Mouse (Mus musculus) lung, postnatal 10 days (tissue): ENCODE data around the gene Impg2.

Experiments used
- DNase-seq: peaks from one replicate; pipeline ENCODE4 v3.0.0; 2021

The Impg2 gene

DNA sequence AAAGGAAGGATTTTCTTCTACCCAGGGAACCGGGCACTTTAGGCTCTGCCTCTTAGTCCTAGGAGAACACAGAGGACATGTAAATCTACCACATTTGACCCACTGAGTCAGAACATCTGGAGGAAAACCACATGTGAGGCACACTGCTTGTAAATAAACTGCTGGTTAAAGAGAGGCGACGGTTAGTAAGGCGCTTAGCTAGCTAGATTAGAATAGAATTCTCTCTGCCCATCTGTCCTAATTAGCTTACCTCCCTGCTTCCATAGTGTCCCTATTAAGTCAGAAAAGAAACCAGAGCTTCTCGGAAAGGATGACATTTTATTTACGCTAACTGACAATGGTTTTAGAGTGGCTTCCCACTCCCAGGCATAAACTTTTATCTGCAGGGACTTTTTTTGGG lies at the start of gene Impg2:
Gene Impg2 (plus strand): TSS at position 263 of the 400 bp plus-strand sequence.
- DNase-seq: no peak

- no peak for DNase-seq
These were observed 40.6 kb upstream of the Impg2 start for GRCm38 (mm10) chr16:56163466-56163865.

- no peak for DNase-seq
These were observed 33.9 kb upstream of the Impg2 start for GRCm38 (mm10) chr16:56170247-56170646.

GRCm38 (mm10) chr16:56175867-56176581 lies 28.1 kb upstream of the Impg2 start:
- peak; percentile 43 for DNase-seq

DNA sequence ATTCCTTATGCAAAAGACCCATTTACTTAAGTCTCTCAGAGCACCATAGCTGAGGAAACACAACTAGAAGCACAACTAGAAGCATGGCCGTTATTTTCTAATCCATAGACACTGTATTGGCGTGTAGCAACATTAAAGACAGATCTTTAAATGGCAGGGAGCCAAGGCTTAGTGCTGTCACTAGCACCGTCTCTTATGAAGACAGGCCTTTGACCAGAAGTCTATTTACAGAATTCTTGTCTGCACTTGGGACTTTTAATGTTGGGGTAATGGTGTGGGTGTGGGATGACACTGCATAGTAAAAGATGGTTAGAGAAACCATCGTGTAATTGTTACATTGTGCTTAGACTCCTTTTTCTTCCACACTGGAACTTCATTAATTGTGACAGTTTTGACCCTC lies 17.2 kb upstream of the Impg2 start:
- DNase-seq: no peak

- no peak for DNase-seq
These were observed 15.9 kb upstream of the Impg2 start for GRCm38 (mm10) chr16:56188198-56188597.

GRCm38 (mm10) chr16:56212740-56213139 lies 8.6 kb downstream of the Impg2 start:
- no peak for DNase-seq

GRCm38 (mm10) chr16:56227686-56228085 lies 23.6 kb downstream of the Impg2 start:
- no peak for DNase-seq

- no peak for DNase-seq
These were observed 25.3 kb downstream of the Impg2 start for GRCm38 (mm10) chr16:56229455-56229854.

DNA sequence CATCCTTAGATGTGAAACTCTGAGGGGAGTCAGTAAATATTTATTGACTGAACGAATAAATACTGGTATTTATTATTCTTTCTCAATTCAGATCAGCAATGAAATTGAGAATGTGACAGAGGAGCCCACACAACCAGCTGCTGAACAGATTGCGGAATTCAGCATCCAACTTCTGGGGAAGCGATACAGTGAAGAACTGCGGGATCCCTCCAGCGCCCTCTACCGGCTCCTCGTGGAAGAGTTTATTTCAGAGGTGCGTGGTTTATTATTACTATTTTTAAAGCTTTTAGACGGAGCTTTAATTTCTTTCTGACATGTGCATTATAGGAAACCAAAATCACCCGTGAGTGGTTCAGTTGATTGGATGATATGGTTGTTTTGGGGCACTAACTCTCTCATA lies 27.2 kb downstream of the Impg2 start:
- peak; percentile 31 for DNase-seq

- DNase-seq: peak; percentile 32
These were observed 28.6 kb downstream of the Impg2 start for GRCm38 (mm10) chr16:56232736-56233135.

DNA sequence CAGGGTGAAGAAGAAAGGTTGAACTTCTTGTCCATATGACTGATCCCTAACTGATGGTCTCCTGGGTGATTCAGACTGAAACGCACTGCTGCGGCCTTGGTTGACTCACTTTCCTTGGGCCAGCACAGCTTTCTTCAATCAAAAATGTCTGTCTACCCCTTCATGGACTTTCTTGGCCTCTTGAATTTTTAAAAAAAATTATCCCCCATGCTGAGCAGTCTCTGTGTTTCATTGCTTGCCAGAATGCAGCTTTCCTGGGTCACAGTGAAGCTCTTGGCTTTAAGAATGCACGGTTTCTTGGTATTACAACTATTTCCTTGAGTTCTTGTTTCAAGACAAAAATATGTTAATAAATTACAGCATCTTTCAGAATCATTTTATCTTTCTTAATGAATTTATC lies 41.9 kb downstream of the Impg2 start:
- DNase-seq: no peak

DNA sequence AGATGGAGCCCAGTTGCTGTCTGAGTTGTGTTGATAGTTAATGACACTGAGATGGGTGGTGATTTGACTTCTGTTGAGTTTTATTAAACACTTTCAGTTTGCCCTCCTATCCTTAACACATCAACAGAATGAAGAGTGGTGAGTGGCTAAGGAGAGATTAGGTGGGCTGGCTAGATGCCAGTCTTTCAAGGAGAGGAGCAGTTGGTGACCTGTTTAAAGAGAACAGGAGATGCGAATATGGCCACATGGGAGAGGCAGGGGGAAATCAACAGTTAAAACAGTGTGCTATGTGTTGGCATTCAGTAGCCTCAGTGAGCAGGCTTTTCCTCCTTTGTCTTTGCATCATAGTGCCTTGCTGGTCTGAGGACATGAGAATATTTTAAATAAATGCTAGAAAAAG lies 69.8 kb downstream of the Impg2 start:
- DNase-seq: no peak

DNA sequence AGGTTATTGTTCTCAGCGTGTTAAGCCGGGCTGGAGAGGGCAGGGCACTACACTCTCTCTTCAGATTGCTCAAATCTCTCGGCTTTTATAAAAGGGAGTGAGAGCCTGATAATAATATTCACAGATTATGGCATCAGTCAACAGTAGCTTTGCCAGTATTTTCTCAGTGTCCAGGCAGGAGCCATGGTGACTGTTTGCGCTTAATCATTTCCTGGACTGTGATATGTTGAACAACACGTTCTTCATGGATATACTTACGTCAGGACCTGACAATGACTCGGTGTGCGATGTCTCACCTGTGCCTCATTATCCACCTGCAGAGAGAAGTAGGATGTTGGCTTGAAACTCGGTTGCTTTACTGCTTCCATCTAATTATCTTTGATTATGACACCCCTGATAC lies 74.9 kb downstream of the Impg2 start:
- DNase-seq: no peak

- no peak for DNase-seq
These were observed 75.6 kb downstream of the Impg2 start for GRCm38 (mm10) chr16:56279752-56280151.

DNA sequence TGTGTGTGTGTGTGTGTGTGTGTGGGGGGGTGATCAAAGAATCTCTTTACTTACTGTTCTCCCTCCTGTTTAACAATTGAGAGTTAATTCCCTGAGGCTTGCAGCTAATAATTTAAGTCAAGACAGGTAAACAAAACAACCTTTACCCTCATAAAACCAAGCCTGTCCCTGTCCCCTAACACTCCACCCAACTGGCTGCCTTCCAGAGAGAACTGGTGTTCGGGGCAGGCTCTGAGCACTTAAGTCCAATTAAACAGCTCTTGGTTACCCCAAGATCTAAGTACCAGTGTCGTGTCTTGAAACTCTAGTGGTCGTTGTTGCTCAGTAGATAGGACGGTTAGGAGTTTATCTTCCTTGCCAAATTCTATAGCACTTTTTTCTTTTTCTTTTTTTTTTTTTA lies 77.2 kb downstream of the Impg2 start:
- no peak for DNase-seq

DNA sequence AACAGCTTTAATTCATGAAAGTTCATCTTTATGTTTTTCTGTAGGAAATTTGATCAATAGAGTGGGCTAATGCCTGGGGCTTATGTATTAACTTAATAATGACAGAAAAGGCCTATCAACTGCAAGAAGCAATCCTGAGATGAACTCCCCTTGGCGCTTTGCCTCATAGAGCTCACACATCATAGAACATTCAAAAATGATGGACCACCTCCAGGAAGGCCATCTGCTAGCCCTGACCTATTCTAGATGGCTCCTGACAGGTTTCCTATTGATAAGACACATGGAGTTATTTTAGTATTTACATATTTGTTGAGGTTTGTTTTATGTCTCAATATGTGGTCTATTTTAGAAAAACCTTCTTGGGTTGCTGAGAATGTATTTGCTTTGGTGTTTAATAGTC lies 79.2 kb downstream of the Impg2 start:
- no peak for DNase-seq

- no peak for DNase-seq
These were observed 79.8 kb downstream of the Impg2 start for GRCm38 (mm10) chr16:56283873-56284272.

DNA sequence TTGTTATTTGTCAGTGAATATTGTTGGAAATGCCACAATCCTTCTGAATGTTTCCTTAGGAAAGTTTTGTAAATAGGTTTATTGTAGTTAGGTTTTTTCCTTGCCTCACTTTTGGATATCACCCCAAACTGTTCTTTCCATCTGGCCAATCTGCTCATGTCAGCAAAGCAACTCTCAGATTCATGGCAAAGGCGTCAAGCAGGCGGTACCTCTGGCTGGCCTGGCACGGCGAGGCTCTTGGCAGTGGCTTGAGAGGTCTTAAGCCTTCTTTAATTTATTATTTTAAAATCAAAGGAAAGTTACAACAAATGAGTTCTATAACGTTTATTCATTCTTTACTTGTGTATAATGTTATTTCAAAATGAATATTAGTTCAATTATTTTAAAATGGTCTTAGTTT lies 82.0 kb downstream of the Impg2 start:
- no peak for DNase-seq

DNA sequence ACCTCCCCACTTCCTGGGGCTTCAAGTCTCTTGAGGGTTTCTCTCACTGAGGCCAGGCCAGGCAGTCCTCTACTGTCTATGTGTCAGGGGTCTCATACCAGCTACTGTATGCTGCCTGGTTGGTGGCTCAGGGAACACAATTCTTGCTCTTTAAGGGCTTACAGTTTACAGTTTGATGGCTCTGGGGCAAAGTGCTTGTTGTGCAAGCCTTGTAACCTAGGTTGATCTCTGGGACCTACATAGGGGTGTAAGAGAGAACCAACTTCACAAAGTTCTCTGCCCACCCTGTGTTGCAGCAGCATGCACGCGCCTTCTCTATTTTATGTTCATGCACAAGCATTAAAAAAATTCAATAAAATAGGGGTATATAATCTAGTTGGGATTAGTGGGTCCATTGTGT lies 82.9 kb downstream of the Impg2 start:
- DNase-seq: no peak

DNA sequence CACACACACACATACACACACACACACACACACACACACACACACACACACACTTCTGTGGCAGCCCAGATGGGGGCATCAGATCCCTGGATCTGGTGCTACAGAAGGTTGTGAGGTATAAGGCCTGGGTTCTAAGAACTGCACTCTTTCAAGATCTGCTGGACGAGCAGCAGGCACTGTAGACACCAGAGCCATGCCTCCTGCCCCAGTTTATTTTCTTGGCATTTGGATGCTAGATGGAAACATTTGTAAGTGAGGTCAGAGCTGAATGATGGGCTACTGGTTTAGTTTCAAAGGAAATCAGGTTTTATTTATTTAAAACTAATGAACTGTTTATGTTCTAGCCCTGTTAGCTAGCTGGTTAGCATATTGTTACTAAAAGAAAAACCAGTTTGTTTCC lies 90.8 kb downstream of the Impg2 start:
- DNase-seq: peak; percentile 34

GRCm38 (mm10) chr16:56295888-56296648 lies 92.0 kb downstream of the Impg2 start:
- DNase-seq: peak; percentile 76

DNA sequence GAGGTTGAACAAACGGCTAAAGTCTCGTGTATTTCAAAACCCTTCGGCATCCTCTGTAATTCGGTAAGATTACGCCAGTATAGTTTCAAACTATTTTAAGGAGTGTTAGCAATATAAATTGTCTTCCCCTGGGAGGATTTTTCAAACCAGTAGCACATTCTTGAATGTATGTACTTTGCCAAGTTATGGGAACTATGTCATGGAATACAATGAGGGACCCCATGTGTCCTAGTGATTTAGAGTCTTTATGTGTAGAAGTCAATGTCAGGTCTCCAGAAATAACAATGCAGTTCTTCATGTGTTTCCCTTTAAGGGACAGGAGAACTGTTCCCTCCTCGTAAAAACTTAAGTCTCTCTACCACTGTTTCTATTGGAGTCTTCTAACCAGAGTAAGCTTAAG lies 94.1 kb downstream of the Impg2 start:
- no peak for DNase-seq

- DNase-seq: peak; percentile 11
These were observed 94.7 kb downstream of the Impg2 start for GRCm38 (mm10) chr16:56298836-56299235.

DNA sequence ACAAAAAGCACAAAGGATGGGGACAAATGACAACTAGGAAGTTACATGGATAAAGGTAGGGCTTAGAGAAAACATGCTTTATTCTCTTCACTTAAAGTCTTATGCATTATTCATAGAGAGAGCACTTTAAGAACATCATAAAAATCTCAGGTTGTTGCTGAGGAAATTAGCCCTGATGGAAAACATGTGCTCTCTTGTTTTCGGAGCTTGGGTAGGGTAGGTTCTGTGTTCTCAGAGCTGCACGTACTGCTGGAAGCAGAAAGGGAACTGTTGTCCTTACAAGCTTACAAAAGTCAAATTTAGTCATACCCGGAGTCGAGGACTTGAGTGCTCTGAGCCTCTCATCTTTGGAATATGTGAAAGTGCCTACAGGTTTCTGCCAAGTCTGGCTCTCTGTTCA lies 98.9 kb downstream of the Impg2 start:
- no peak for DNase-seq
